Mouse (Mus musculus) thymus, postnatal 36 days (tissue): Measurements from ENCODE around the gene Twist1.

Source experiments
- DNase-seq, 2 experiments: peaks; one replicate each; pipeline ENCODE4 v3.0.0; 2022; ENCODE audit warnings: mixed read lengths in 2 of 2

Twist1 gene

GRCm38 (mm10) chr12:33957400-33958240, at the start of gene Twist1:
Gene Twist1 (plus strand): TSS chr12:33957671.
- DNase-seq, result no peak

- no peak for DNase-seq
Observed at GRCm38 (mm10) chr12:33926751-33927150, 30.7 kb upstream of the Twist1 start.

- no peak for DNase-seq
Observed at GRCm38 (mm10) chr12:33927334-33928098, 30.0 kb upstream of the Twist1 start.

- no peak for DNase-seq
Observed at GRCm38 (mm10) chr12:33928331-33929192, 28.9 kb upstream of the Twist1 start, which contains the start of gene Ferd3l. Gene Ferd3l (plus strand): TSS chr12:33928425.

GRCm38 (mm10) chr12:33952843-33953242, 4.6 kb upstream of the Twist1 start:
- no peak for DNase-seq

GRCm38 (mm10) chr12:33954931-33955565, 2.4 kb upstream of the Twist1 start:
- no peak for DNase-seq

GRCm38 (mm10) chr12:33955606-33956295, 1.7 kb upstream of the Twist1 start:
- DNase-seq, result no peak

DNA sequence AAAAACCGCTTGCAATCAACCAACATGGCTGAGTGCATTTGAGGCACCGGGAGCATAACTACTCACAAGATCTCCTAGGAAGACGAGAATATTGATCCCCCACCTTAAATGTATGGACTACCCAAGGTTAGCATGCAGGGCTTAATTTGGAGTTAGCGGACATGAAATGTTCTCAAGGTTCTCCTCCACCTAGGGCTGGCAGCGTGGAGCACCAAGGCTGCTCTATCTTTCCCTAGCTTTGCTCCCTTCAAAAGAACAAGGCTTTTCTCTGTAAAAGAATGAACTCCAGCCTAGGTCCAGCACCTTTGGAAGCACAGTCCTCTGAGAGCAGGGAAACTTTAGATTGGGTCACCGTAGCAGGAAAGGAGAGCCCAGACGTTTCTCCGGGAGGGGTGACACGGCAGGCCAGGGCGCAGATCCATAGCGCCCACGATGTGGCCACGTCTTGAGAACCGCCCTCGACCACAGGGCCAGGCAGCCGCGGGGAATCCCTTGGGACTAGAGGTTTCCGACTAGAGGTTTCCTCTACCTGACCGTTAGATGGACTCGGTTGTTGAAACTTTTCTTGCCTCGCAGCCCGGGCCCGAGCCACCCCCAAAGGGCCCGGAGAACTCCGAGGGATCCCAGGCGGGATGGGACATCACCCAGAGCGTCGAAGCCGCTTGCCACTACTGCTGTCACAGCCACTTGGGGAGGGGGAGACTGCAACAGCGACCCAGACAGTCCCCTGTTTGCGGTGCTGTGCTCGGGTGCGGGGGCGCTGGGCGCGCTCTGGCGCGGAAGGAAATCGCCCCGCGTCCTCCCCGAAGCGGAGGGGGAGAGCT, 683 bp upstream of the Twist1 start:
- DNase-seq, result no peak

GRCm38 (mm10) chr12:33958241-33959194, 1.0 kb downstream of the Twist1 start:
- no peak for DNase-seq

DNA sequence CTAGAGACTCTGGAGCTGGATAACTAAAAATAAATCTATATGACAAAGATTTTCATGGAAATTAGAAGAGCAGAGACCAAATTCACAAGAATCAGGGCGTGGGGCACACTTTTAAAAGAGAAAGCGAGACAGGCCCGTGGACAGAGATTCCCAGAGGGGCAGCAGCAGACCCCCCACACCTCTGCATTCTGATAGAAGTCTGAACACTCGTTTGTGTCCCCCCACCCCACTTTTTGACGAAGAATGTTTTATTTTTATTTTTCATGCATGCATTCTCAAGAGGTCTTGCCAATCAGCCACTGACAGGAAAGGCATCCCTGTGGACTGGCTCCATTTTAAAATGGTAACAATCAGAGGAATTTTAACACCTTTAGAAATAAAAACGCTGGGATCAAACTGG, 1.7 kb downstream of the Twist1 start:
- DNase-seq, result no peak

GRCm38 (mm10) chr12:33959846-33960245, 2.4 kb downstream of the Twist1 start:
- no peak for DNase-seq

- no peak for DNase-seq
Observed at GRCm38 (mm10) chr12:33961013-33961412, 3.5 kb downstream of the Twist1 start.

- DNase-seq, result no peak
Observed at GRCm38 (mm10) chr12:33962118-33962772, 4.8 kb downstream of the Twist1 start.

DNA sequence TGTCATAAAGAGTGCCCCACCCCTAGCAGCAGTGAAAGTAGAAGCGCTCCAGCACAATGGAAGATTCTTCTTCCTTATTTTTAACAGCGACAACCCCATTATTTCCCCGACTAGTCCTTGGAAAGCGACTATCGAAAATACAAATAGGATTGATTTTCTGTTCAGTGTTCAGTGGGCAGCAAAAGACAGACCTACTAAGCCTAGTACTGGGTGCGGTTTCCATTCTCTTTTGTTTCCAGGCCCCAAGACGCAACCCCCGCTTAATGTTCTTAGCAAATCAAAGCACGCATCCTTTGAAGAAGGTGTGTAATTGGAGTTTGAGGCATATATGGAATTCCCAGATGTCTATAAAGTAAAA, 5.3 kb downstream of the Twist1 start:
- no peak for DNase-seq

DNA sequence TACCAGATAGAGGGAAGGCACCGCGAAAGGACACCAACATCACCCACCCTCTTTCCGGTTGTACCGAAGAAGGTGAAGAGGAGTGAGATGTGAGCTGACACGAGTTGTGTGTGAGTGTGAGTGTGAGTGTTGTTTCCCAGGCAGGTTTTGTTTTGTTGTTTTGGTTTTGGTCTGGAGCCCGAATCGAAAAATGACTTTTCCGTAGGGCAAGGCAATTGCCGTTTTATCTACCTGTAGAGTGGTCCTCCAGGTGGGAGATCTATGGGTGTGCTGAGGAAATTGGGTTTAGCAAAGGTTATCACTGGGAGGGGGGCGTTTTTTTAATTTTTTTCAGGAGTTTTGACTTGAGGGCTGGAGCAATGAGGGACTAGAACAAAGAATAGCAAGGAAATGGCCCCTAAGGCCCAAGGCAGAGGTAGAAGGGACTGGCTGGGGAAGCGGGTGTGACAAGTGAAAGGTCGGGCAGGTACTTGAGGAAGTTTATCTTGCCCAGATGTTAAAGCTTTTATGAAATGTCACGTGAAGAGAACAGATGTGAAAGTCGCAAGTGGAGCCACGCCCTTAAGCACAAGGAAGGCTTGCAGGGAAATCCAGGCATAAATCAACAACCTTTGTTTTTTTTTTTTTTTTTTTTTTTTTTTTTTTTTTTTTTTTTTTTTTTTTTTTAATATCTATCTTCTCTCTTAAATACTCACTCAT, 6.3 kb downstream of the Twist1 start:
- no peak for DNase-seq

- DNase-seq, result no peak
Observed at GRCm38 (mm10) chr12:33964427-33964826, 7.0 kb downstream of the Twist1 start.

GRCm38 (mm10) chr12:33965661-33966360, 8.3 kb downstream of the Twist1 start:
- DNase-seq, result no peak
